Comparison of ENCODE assay signal across 8 mouse cellular contexts in genomic region chr3:107159859-107160324, GRCm38 (mm10). TPM values are rescaled to one million over a fixed set of nuclear protein-coding genes. Genes with fewer than 3 reads are reported as not detected.
DNase-seq lines count a peak whose midpoint lies in the region; ATAC-seq and TF ChIP-seq lines count a peak whose summit lies in the region.

No protein-coding gene starts in this region.

- peak; percentile 45 for TF ChIP-seq CTCF in heart, postnatal 0 days (IDR thresholded peaks at IDR 0.05; ENCODE audit: low read depth)

- peak; percentile 17 for DNase-seq in adrenal gland, postnatal 10 days
- no peak for DNase-seq in adrenal gland, postnatal 4 days (ENCODE audit: low spot score in 2 of 2)
- peak; percentile 2 for DNase-seq in R1 (ENCODE audit: low read depth, low spot score)
- DNase-seq in embryonic facial prominence, embryonic 14.5 days (ENCODE audit: low spot score): peak; percentile 43
- DNase-seq in heart, postnatal 0 days (ENCODE audit: low spot score): peak; percentile 50
- DNase-seq in left cerebral cortex, adult 8-10 months (ENCODE audit: low spot score in 2 of 2): peak; percentile 39 to 56
- DNase-seq in thymus, postnatal 4 days: peak; percentile 59

- H3K36me3 ChIP-seq in embryonic facial prominence, embryonic 14.5 days (ENCODE audit: control insufficient read depth, insufficient read depth, low read length): no peaks in the 10 kb centered on the region
- no peaks in the 10 kb centered on the region for H3K36me3 ChIP-seq in heart, postnatal 0 days (replicated peaks; ENCODE audit: control insufficient read depth, insufficient read depth, low read length)
- no peaks in the 10 kb centered on the region for H3K36me3 ChIP-seq in midbrain, embryonic 16.5 days (ENCODE audit: control insufficient read depth, insufficient read depth, low read length)

- no peak overlapping the region for H3K27ac ChIP-seq in embryonic facial prominence, embryonic 14.5 days (replicated peaks; ENCODE audit: low read depth, low read length)
- H3K27ac ChIP-seq in heart, postnatal 0 days (ENCODE audit: low read depth): no peak overlapping the region
- H3K27ac ChIP-seq in midbrain, embryonic 16.5 days (ENCODE audit: low read length): no peak overlapping the region

- H3K4me1 ChIP-seq in embryonic facial prominence, embryonic 14.5 days (ENCODE audit: control insufficient read depth, insufficient read depth, low read length): no peaks in the 10 kb centered on the region
- H3K4me1 ChIP-seq in heart, postnatal 0 days (ENCODE audit: control insufficient read depth, insufficient read depth): peaks cover 5% of the 10 kb centered on the region; the same call in 1 of the 2 replicates
- no peaks in the 10 kb centered on the region; the same call in 1 of the 2 replicates for H3K4me1 ChIP-seq in midbrain, embryonic 16.5 days (ENCODE audit: control insufficient read depth, insufficient read depth, low read length)

- peak overlapping the region; percentile 46 for H3K4me2 ChIP-seq in embryonic facial prominence, embryonic 14.5 days (ENCODE audit: low read depth, low read length)
- peak overlapping the region; percentile 53 for H3K4me2 ChIP-seq in heart, postnatal 0 days (ENCODE audit: low read depth, low read length)
- H3K4me2 ChIP-seq in midbrain, embryonic 16.5 days (ENCODE audit: low read length): peak overlapping the region; percentile 47

- peak; percentile 65; the same call in 1 of the 2 replicates for ATAC-seq in embryonic facial prominence, embryonic 14.5 days (ENCODE audit: low read depth)
- ATAC-seq in heart, postnatal 0 days (ENCODE audit: insufficient read depth, low read depth): peak; percentile 75
- peak; percentile 77 for ATAC-seq in midbrain, embryonic 16.5 days

- WGBS in embryonic facial prominence, embryonic 14.5 days: 4% methylated on average over 17 of the region's 17 CpGs
- 4% methylated on average over 17 of the region's 17 CpGs for WGBS in heart, postnatal 0 days
- 1% methylated on average over 17 of the region's 17 CpGs for WGBS in midbrain, embryonic 16.5 days

- no peaks in the 10 kb centered on the region for H3K9me3 ChIP-seq in embryonic facial prominence, embryonic 14.5 days (ENCODE audit: control insufficient read depth, low read length)
- no peaks in the 10 kb centered on the region for H3K9me3 ChIP-seq in heart, postnatal 0 days (replicated peaks; ENCODE audit: control insufficient read depth, low read length)
- H3K9me3 ChIP-seq in midbrain, embryonic 16.5 days (replicated peaks; ENCODE audit: control insufficient read depth, low read length, poor library complexity, severe bottlenecking): no peaks in the 10 kb centered on the region

- no peaks in the 10 kb centered on the region; the same call in 1 of the 2 replicates for H3K27me3 ChIP-seq in embryonic facial prominence, embryonic 14.5 days (replicated peaks; ENCODE audit: control insufficient read depth, insufficient read depth, low read length)
- H3K27me3 ChIP-seq in heart, postnatal 0 days (ENCODE audit: control insufficient read depth, insufficient read depth, low read length): peaks cover 14% of the 10 kb centered on the region; the same call in 1 of the 2 replicates
- H3K27me3 ChIP-seq in midbrain, embryonic 16.5 days (ENCODE audit: control insufficient read depth, insufficient read depth, low read depth, low read length): no peaks in the 10 kb centered on the region

- peak overlapping the region; percentile 26; the same call in 1 of the 2 replicates for H3K9ac ChIP-seq in embryonic facial prominence, embryonic 14.5 days (ENCODE audit: low read depth, low read length)
- no peak overlapping the region for H3K9ac ChIP-seq in heart, postnatal 0 days (replicated peaks; ENCODE audit: low read depth, low read length)
- peak overlapping the region; percentile 8; the same call in 1 of the 2 replicates for H3K9ac ChIP-seq in midbrain, embryonic 16.5 days (ENCODE audit: low read depth, low read length)

- TF ChIP-seq EP300 in heart, postnatal 0 days (IDR thresholded peaks at IDR 0.05; ENCODE audit: low read depth): no peak

- H3K4me3 ChIP-seq in embryonic facial prominence, embryonic 14.5 days (ENCODE audit: low read depth, low read length): peak overlapping the region; percentile 20; the same call in 1 of the 2 replicates
- H3K4me3 ChIP-seq in heart, postnatal 0 days (ENCODE audit: low read depth, low read length): peak overlapping the region; percentile 14; the same call in 1 of the 2 replicates
- H3K4me3 ChIP-seq in midbrain, embryonic 16.5 days (ENCODE audit: low read depth, low read length): peak overlapping the region; percentile 19

RNA-seq across cellular contexts. Expression of gene Kcna10, which starts 23.0 kb away (rescaled TPM):
- total RNA-seq in adrenal gland, postnatal 10 days (2021): not detected
- not detected for total RNA-seq in adrenal gland, postnatal 4 days (2021)
- polyA plus RNA-seq in embryonic facial prominence, embryonic 14.5 days (2014; fragmentation: Nextera tagmentation; extraction: Ambion mirVana): not detected in 2 replicates
- not detected in 2 replicates for total RNA-seq in heart, postnatal 0 days (2014; rRNA removed; ENCODE audit: low replicate concordance)
- polyA plus RNA-seq in heart, postnatal 0 days (2015; fragmentation: Nextera tagmentation; extraction: Ambion mirVana): not detected in 2 replicates
- under 1 TPM in 3 of 4 experiments, not detected in 1; 0.16 to 0.65 (median 0.61) TPM for total RNA-seq in left cerebral cortex, adult 8-10 months (2022)
- not detected in 2 replicates for polyA plus RNA-seq in midbrain, embryonic 16.5 days (2015; fragmentation: Nextera tagmentation; extraction: Ambion mirVana)

RNA-seq across cellular contexts. Expression of gene Kcna2, which starts 58.9 kb away (rescaled TPM):
- 1 to 10 TPM; 2.5 to 2.6 TPM for total RNA-seq in adrenal gland, postnatal 10 days (2021)
- total RNA-seq in adrenal gland, postnatal 4 days (2021): 1 to 10 TPM; 3.1 to 4.0 TPM
- 0.42 and 0.46 TPM in 2 replicates for polyA plus RNA-seq in embryonic facial prominence, embryonic 14.5 days (2014; fragmentation: Nextera tagmentation; extraction: Ambion mirVana)
- 0.99 and 1.2 TPM in 2 replicates for total RNA-seq in heart, postnatal 0 days (2014; rRNA removed; ENCODE audit: low replicate concordance)
- 0.01 and 0.07 TPM in 2 replicates for polyA plus RNA-seq in heart, postnatal 0 days (2015; fragmentation: Nextera tagmentation; extraction: Ambion mirVana)
- 100 to 1,000 TPM; 121 to 161 (median 143) TPM for total RNA-seq in left cerebral cortex, adult 8-10 months (2022)
- 1.6 TPM in 2 replicates for polyA plus RNA-seq in midbrain, embryonic 16.5 days (2015; fragmentation: Nextera tagmentation; extraction: Ambion mirVana)

Comparison
In these comparisons a context has a peak if more than half of its experiments do, and no peak if none do; other contexts are left out.
1. DNase-seq: peak in adrenal gland, postnatal 10 days (single experiment), R1 (single experiment), embryonic facial prominence, embryonic 14.5 days (single experiment), heart, postnatal 0 days (single experiment), left cerebral cortex, adult 8-10 months (2 of 2) and thymus, postnatal 4 days (single experiment); none in adrenal gland, postnatal 4 days (0 of 2).
2. RNA of gene Kcna2, which starts 58.9 kb away (total RNA-seq): 121 to 161 TPM in left cerebral cortex, adult 8-10 months; 3.1 to 4.0 TPM in adrenal gland, postnatal 4 days, 2.5 to 2.6 TPM in adrenal gland, postnatal 10 days and 0.99 to 1.2 TPM in heart, postnatal 0 days; every median in the first group is over 10 times any median in the second.
3. Peak in every context shown above with its lines, with median percentiles within 50 percentile points of each other: ATAC-seq, H3K4me2 ChIP-seq and H3K4me3 ChIP-seq.